Mouse (Mus musculus) kidney, embryonic 14.5 days (tissue): ENCODE measurements around the gene Serpinh1. TPM values are rescaled to one million over a fixed set of nuclear protein-coding genes. Genes with fewer than 3 reads are reported as not detected.

ENCODE experiments used
- ATAC-seq: fragments of 200-750 bp; cut with Nextera tagmentation; 2 replicates; pipeline ENCODE4 v1.8.0; 2017; ENCODE audit warnings: moderate number of reproducible peaks, mild to moderate bottlenecking, moderate TSS enrichment, moderate library complexity; ENCODE audit not compliant: low FRiP score, low TSS enrichment
- H3K27ac ChIP-seq: fragments of 300-500 bp; sonication (generic); 2 replicates; pipeline ENCODE4 v1.5.1; 2014; ENCODE audit warnings: low read depth, mild to moderate bottlenecking, low read length, moderate library complexity, mixed read lengths
- H3K27me3 ChIP-seq: fragments of 300-500 bp; sonication (generic); 2 replicates; pipeline ENCODE4 v1.6.1; 2014; ENCODE audit warnings: mild to moderate bottlenecking, low read length; ENCODE audit not compliant: control insufficient read depth, insufficient read depth
- H3K36me3 ChIP-seq: fragments of 300-500 bp; sonication (generic); 2 replicates; pipeline ENCODE4 v1.6.1; 2014; ENCODE audit warnings: low read length, mixed read lengths; ENCODE audit not compliant: control insufficient read depth, insufficient read depth
- H3K4me1 ChIP-seq: fragments of 300-500 bp; sonication (generic); 2 replicates; pipeline ENCODE4 v1.6.1; 2014; ENCODE audit warnings: low read length, mixed read lengths; ENCODE audit not compliant: control insufficient read depth, insufficient read depth
- H3K4me2 ChIP-seq: fragments of 300-500 bp; sonication (generic); replicated peaks from 2 replicates; pipeline ENCODE4 v1.6.1; 2014; ENCODE audit warnings: low read depth, mild to moderate bottlenecking, low read length
- H3K4me3 ChIP-seq: fragments of 300-500 bp; sonication (generic); 2 replicates; pipeline ENCODE4 v1.5.1; 2014; ENCODE audit warnings: mild to moderate bottlenecking, low read length
- H3K9ac ChIP-seq: fragments of 300-500 bp; sonication (generic); 2 replicates; pipeline ENCODE4 v1.6.1; 2014; ENCODE audit warnings: low read depth, mild to moderate bottlenecking, low read length, moderate library complexity
- H3K9me3 ChIP-seq: fragments of 300-500 bp; sonication (generic); 2 replicates; pipeline ENCODE4 v1.6.1; 2016; ENCODE audit warnings: low read length; ENCODE audit not compliant: control insufficient read depth
- WGBS: fragments of 180-500 bp; shearing (Covaris S2); extraction: QIAGEN DNeasy Blood & Tissue Kit; methylation state at CpG from one replicate; pipeline ENCODE4 v1.1.7; 2014; 5-methylcytosine and 5-hydroxymethylcytosine counted together
- polyA plus RNA-seq: library from polyadenylated mRNA; unstranded; fragments of >200 nt; fragmentation: Nextera tagmentation; extraction: Ambion mirVana; gene quantifications from 2 replicates; pipeline ENCODE4 v1.2.1, GENCODE M21; 2014

The Serpinh1 gene
- polyA plus RNA-seq, 1 experiment from 2014 or later = 459 TPM

DNA sequence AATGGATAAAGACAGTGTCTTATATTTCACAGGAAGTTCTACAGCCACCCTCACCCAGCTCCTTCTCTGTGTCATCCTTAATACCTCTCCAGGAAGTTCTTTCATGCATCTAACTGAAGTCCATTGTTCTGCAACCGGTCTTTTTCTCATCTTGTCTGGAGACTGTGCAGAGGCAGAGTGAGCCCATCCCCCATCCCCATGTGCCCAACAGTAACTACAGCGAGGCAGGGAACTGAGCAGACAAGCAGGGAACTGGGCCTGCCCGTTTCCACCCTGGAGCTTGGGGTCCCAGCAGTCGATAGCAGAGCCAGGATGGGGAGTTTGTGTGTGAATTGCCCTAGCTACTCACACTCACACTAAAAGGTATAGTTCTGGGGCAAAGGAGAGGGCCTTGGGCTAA lies 37.5 kb upstream of the Serpinh1 start:
- no peak overlapping the region for H3K4me3 ChIP-seq
- no peak overlapping the region for H3K4me2 ChIP-seq
- H3K9me3 ChIP-seq = no peaks in the 10 kb centered on the region
- H3K4me1 ChIP-seq = peaks cover 8% of the 10 kb centered on the region; the same call in 1 of the 2 replicates
- WGBS = 52% methylated on average over 4 of the region's 4 CpGs
- H3K9ac ChIP-seq = no peak overlapping the region
- ATAC-seq = no peak
- H3K27me3 ChIP-seq = no peaks in the 10 kb centered on the region
- no peak overlapping the region for H3K27ac ChIP-seq
- 0 out of 2 replicates have a peak, but pooled peaks cover 2% of the 10 kb centered on the region for H3K36me3 ChIP-seq

DNA sequence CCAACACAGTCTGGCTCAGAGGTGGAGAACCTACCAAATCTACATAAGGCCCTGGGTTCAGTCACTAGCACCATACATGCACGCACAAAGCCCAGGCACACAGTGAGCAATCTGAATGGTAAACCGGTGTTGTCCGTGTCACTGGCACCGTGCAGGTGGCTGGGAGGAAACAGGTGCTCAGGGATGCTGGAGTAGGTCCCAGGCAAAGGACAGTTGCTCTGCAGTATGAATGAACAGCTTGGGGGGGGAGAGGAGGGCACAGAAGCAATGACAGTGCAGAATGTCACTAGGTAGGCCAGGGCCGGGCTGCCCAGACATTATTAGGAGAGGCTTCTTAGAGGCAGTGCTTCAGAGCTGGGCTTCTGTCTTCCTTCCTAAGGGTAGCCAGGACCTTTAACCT lies 34.3 kb upstream of the Serpinh1 start:
- peaks cover 22% of the 10 kb centered on the region for H3K4me1 ChIP-seq

DNA sequence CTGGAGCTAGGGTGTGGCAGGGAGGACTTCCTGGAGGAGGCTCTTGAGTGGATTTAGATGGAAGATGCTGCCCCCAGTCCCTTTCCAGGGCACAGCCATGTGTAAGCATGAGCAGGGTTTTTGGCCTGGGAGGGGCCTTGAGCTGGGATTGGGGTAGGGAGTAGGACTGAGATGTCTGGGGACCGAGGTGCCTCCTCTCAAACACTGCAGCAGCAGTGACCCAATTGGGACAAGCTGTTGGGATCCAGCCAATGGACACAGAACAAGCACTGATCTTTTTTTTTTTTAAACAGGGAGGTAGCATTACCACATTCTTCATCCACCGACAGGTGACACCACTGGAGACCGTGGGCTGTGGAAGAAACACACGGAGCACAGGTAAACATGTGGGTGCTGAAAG lies 33.8 kb upstream of the Serpinh1 start:
- Histone ChIP-seq H3K27me3 (no peaks in the 10 kb centered on the region), H3K4me2 (no peak overlapping the region), H3K9ac (no peak overlapping the region), H3K4me3 (no peak overlapping the region), H3K9me3 (no peaks in the 10 kb centered on the region), H3K36me3 (0 out of 2 replicates have a peak, but pooled peaks cover 2% of the 10 kb centered on the region), H3K27ac (no peak overlapping the region), H3K4me1 (peaks cover 23% of the 10 kb centered on the region)
- 91% methylated on average over 4 of the region's 4 CpGs for WGBS
- no peak for ATAC-seq

More for the DNA sequence above, 34.3 kb upstream of the Serpinh1 start:
- no peak overlapping the region for H3K9ac ChIP-seq
- no peak for ATAC-seq
- H3K36me3 ChIP-seq = 0 out of 2 replicates have a peak, but pooled peaks cover 2% of the 10 kb centered on the region
- no peak overlapping the region for H3K4me2 ChIP-seq
- H3K9me3 ChIP-seq = no peaks in the 10 kb centered on the region
- H3K4me3 ChIP-seq = no peak overlapping the region
- H3K27ac ChIP-seq = no peak overlapping the region
- no peaks in the 10 kb centered on the region for H3K27me3 ChIP-seq
- WGBS = 88% methylated on average over 5 of the region's 5 CpGs

DNA sequence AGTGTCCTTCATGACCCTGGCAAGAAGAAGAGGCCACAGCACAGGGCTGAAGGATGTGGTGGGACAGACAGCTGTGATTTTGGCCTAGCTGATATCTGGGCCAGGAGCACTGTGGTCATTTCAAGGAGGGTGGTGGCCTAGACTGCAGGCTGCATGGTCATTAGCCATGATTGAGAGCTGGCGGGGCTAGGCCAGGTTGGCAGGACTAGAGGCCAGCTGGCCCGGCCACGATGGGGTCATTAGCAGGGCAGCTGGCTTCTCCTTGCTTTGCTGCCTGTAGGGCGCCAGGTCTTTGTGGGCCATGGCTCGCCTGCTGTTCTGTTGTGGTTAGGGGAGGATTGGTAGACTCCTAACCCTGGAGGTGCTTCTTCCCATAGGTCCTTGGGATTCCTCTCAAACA lies 33.0 kb upstream of the Serpinh1 start:
- ATAC-seq = no peak
- no peaks in the 10 kb centered on the region for H3K9me3 ChIP-seq
- 0 out of 2 replicates have a peak, but pooled peaks cover 2% of the 10 kb centered on the region for H3K36me3 ChIP-seq
- no peak overlapping the region for H3K27ac ChIP-seq
- no peak overlapping the region for H3K4me2 ChIP-seq
- no peak overlapping the region for H3K9ac ChIP-seq
- no peak overlapping the region for H3K4me3 ChIP-seq
- WGBS = 43% methylated on average over 5 of the region's 5 CpGs
- peaks cover 23% of the 10 kb centered on the region for H3K4me1 ChIP-seq
- no peaks in the 10 kb centered on the region for H3K27me3 ChIP-seq

DNA sequence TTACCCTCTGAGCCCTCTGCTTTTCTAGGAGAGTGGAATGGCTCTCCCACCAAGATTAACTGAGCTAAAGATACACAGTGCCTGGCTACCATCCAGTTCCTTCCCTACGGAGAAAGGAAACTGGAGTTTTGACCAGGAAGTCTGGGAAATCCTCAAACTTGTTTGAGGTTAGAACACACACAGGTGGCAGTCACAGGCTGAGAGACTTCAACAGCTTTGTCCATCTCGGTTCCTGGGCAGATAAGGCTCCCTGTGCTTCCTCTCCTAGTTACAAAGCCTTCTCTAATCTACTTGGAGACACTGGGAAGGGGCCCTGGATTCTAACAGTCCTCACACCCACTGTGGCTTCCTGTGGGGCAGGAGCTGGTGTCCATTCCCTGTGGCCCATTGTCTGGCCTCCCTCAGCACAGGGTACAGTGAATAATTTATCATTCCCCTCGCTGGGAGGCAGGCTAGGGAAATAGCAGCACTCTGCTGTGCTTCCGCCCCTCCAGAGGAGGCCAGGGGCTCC lies 31.1 kb upstream of the Serpinh1 start:
- Histone ChIP-seq H3K4me1 (peaks cover 25% of the 10 kb centered on the region), H3K9ac (peak overlapping the region; percentile 24; the same call in 1 of the 2 replicates), H3K4me3 (no peak overlapping the region), H3K36me3 (no peaks in the 10 kb centered on the region), H3K9me3 (no peaks in the 10 kb centered on the region), H3K4me2 (peak overlapping the region; percentile 94), H3K27me3 (no peaks in the 10 kb centered on the region), H3K27ac (peak overlapping the region; percentile 59; the same call in 1 of the 2 replicates)
- ATAC-seq = no peak
- 25% methylated on average over 4 of the region's 4 CpGs for WGBS

DNA sequence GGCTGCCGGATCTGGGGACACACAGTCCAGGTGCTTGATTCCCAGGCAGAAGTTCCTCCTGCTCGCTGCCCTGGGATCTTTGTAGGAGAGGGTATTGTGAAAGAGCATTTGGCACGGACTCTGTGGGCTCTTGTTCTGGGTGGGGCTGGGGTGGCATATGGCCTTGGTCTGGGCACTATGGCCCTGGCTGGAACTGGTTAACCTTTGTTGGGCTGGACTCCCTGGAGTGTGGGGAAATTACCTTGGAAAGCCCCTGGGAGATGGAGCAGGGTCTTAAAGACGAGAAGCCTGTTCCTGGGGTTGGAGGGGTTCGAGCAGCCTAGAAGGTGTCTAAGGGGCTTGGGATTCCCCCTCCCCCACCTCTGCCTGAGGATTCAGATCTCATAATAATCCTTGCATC lies 30.2 kb upstream of the Serpinh1 start:
- Histone ChIP-seq H3K4me3 (peak overlapping the region; percentile 58; the same call in 1 of the 2 replicates), H3K9ac (peak overlapping the region; percentile 78; the same call in 1 of the 2 replicates), H3K27me3 (no peaks in the 10 kb centered on the region), H3K4me2 (peak overlapping the region; percentile 94), H3K36me3 (no peaks in the 10 kb centered on the region), H3K27ac (peak overlapping the region; percentile 59; the same call in 1 of the 2 replicates), H3K4me1 (peaks cover 27% of the 10 kb centered on the region), H3K9me3 (no peaks in the 10 kb centered on the region)
- ATAC-seq = no peak
- WGBS = 73% methylated on average over 5 of the region's 5 CpGs

DNA sequence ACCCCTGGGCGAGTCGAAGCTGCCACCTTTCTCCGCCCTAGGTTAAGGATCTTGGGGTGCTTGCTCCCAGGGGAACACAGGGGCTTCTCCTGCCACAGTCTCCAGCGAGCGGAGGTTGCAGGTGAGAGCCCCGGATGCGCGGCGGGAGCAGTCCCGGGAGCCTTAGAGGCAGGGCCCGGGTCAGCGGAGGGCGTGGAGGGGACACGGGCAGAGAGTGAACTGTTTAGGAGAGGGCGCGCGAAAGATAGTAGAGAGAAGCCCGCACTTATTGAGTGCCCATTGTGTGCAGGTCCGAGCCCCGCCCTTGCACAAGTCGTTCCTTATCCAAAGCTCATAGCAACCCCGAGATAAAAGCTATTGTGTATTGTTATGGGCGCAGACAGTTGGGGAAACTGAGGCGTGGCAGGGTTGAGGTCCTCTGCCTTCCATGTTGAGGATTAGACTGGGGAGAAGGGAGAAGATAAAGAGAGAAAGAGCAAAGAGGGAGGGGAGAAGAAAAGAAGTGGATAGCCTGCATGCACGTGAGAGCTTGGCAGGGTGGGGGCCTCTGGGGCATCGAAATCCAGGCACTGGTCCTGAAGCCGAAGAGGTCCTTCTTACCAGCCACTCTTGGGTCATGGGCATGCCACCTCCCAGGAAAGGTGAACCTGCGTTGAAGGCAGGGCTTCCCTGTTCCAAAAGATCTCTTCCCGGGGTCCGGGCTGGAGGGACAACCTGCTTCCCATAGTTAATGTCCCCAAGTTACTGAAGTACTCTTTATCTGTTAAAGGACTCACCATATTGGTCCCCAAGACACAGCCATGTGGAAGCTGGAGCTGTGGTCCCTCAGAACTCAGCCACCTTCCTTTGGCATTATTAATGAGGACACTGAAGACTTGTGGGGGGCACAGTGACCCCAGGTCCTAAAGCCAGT lies 29.3 kb upstream of the Serpinh1 start:
- Histone ChIP-seq H3K9me3 (no peaks in the 10 kb centered on the region), H3K27me3 (no peaks in the 10 kb centered on the region), H3K4me2 (peak overlapping the region; percentile 94), H3K36me3 (no peaks in the 10 kb centered on the region), H3K9ac (peak overlapping the region; percentile 78), H3K4me1 (peaks cover 24% of the 10 kb centered on the region), H3K4me3 (peak overlapping the region; percentile 58), H3K27ac (peak overlapping the region; percentile 76; the same call in 1 of the 2 replicates)
- WGBS = 11% methylated on average over 30 of the region's 30 CpGs
- no peak for ATAC-seq

DNA sequence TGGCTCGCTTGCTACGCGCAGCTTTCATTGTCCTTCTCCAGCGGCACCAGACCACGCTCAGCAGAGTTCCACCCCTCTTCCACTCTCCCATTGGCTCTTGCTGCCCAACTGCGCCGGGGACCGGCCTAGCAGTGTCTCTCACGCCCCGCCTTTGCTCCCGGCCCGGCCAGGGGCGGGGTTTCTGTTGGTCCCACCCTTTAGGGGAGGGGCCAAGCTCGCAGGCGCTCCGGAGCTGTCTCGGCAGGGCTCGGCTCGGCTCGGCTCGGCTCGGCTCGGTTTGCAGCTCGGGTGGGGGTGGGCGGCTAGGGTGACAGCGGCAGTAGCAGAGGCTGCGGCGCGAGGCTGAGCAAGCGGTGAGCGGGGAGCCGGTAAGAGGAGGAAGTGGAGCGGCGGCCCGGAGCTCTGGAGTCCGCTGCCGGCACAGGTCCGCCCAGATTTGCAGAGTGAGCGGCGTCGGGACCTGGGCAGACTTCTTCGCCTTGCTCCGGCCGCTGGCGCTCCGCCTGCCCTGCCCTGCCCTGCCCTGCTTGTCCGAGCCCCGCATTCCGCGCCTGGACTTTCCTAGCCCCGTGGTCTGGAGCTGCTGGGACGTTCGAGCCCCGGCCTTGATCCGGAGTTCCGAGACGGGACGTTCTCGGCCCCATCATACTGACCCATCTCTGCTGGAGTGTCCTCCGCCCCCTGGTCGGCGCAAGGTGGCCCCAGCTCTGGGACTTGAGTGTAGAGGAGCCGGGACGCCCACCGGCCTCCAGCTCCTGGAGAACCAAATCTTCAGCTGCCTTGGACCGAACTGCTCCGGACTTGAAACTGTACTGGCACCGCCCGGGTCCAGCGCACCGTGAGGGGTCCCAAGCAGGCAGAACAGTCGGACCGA lies 28.4 kb upstream of the Serpinh1 start, which contains the start of gene Gdpd5:
TSS of gene Gdpd5 (plus strand) at position 201 of the 874 bp plus-strand sequence.
- peaks cover 24% of the 10 kb centered on the region for H3K4me1 ChIP-seq
- no peaks in the 10 kb centered on the region for H3K27me3 ChIP-seq
- H3K27ac ChIP-seq = peak within 1 kb of the TSS; percentile 88
- H3K9me3 ChIP-seq = 0 out of 2 replicates have a peak, but pooled peaks cover 2% of the 10 kb centered on the region
- peak within 1 kb of the TSS; percentile 94 for H3K4me2 ChIP-seq
- H3K4me3 ChIP-seq = peak within 1 kb of the TSS; percentile 58
- WGBS = under 1% methylated on average over 73 of the region's 73 CpGs
- peak; percentile 95 for ATAC-seq
- no peaks in the 10 kb centered on the region for H3K36me3 ChIP-seq
- H3K9ac ChIP-seq = peak within 1 kb of the TSS; percentile 78
